Mouse (Mus musculus): ENCODE data around the gene Hsp90ab1. TPM values are rescaled to one million over a fixed set of nuclear protein-coding genes. Genes with fewer than 3 reads are reported as not detected.
A peak's percentile ranks its signal among the peaks of the same experiment; 100 is the strongest.

Hsp90ab1 gene
- polyA plus RNA-seq, 1 experiment from 2014 or later = 1,628 TPM

DNA sequence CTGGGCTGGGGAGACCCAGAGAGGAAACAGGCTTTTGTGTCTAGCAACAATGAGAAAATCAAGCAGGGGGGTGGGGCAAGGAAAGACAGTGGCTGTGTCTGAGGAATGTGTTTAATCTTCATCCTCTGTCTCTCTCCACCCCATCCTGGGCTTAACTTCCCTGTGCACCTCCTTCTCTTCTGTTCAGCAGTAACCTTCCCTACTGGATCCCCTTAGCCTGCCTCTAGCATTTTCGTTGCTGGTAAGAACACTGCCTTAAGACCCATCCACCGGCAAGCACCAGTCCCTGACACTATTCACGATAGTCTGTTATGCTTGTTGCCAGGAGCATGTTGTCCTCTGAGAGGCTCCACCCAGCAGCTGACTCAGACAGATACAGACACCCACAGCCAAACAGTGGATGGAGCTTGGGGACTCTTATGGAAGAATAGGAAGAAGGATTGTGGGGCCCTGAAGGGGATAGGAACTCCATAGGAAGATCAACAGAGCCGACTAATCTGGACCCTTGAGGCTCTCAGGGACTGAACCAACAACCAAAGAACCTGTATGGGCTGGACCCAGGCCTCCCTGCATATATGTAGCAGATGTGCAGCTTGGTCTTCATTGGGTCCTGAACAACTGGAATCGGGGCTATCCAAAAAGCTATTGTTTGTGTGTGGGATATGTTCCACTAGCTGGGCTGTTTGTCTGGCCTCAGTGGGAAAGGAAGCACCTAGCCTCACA lies 37.2 kb upstream of the Hsp90ab1 start:
- H3K36me3 ChIP-seq (ENCODE audit: control insufficient read depth, insufficient read depth, low read length) = no peaks in the 10 kb centered on the region
- DNase-seq (ENCODE audit: low spot score) (no peak), ATAC-seq (replicated peaks; ENCODE audit: low FRiP score, low TSS enrichment, low read depth) (no peak)
- WGBS = 35% methylated on average over 5 of the region's 5 CpGs
- no peaks in the 10 kb centered on the region for H3K9me3 ChIP-seq (ENCODE audit: control insufficient read depth, low read length)
- no peak overlapping the region for H3K27ac ChIP-seq (ENCODE audit: low read depth)
- H3K4me1 ChIP-seq (replicated peaks; ENCODE audit: control insufficient read depth, insufficient read depth, low read length) = no peaks in the 10 kb centered on the region
- no peak overlapping the region for H3K4me3 ChIP-seq (ENCODE audit: low read depth, low read length)
- H3K9ac ChIP-seq (ENCODE audit: low read length) = no peak overlapping the region
- H3K4me2 ChIP-seq (ENCODE audit: low read length) = no peak overlapping the region
- no peaks in the 10 kb centered on the region for H3K27me3 ChIP-seq (replicated peaks; ENCODE audit: control insufficient read depth, insufficient read depth, low read length)

DNA sequence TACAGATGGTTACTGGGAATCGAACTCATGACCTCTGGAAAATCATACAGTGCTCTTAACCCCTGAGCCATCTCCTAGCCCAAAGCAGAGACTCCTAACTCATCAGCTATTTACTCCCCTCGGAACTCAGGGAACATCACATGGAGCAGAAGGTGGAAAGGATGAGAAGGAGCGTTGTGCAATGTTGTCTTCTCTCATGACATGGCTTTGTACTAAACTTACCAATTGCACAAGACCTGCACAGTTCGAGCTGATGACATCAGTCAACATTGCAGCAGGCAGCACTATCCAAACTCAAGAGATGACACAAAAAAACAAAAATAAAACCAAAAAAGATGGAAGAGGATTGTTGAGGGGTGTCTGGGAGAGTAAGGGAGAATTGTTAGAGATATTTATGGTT lies 35.3 kb upstream of the Hsp90ab1 start:
- DNase-seq (ENCODE audit: low spot score) (no peak), ATAC-seq (replicated peaks; ENCODE audit: low FRiP score, low TSS enrichment, low read depth) (no peak)
- no peaks in the 10 kb centered on the region for H3K9me3 ChIP-seq (ENCODE audit: control insufficient read depth, low read length)
- 91% methylated on average over 4 of the region's 4 CpGs for WGBS
- H3K4me2 ChIP-seq (ENCODE audit: low read length) = no peak overlapping the region
- H3K27ac ChIP-seq (ENCODE audit: low read depth) = no peak overlapping the region
- H3K4me3 ChIP-seq (ENCODE audit: low read depth, low read length) = no peak overlapping the region
- no peak overlapping the region for H3K9ac ChIP-seq (ENCODE audit: low read length)
- H3K4me1 ChIP-seq (replicated peaks; ENCODE audit: control insufficient read depth, insufficient read depth, low read length) = no peaks in the 10 kb centered on the region
- no peaks in the 10 kb centered on the region for H3K36me3 ChIP-seq (ENCODE audit: control insufficient read depth, insufficient read depth, low read length)
- H3K27me3 ChIP-seq (replicated peaks; ENCODE audit: control insufficient read depth, insufficient read depth, low read length) = no peaks in the 10 kb centered on the region

DNA sequence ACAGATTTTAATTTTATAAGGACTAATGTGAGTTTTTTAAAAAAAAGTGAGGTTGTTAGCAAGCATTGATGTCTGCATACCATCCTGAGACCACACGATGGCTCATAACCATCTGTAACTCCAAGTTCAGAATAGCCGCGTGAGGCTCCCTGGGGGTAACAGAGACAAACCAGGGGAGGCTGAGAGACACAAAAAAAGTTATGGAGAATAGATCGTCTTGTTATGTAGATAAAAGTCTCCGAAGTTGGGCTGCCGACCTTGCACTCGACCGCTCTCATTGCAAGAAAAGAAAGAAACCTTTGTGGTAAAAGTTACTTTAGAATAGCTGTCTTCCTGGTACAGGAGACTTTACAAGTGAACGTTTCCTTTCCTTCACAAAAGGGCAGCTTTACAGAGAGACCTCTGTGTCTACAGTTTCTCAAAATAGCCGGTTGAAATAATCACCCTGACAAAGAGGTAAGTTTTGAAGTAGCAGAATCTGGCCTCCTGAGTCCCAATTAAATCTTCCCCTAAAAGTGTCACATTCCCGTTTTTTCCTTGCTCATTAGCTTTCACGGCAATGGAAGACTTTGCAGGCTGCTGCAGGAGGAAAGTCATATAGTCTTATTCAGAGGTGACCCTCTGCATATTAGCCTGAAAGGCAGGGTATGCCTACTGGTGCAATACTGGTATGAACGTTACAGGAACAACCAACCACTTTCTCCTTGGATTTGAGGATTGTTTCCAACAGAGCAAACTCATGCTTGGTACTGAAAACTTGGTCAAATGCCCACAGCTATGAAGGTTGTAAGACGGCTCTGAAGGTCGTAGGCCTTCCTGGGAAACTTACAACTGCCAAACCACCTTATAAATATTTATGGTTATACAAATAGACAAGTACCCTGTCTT lies 34.2 kb upstream of the Hsp90ab1 start:
- Histone ChIP-seq H3K4me1 (replicated peaks; ENCODE audit: control insufficient read depth, insufficient read depth, low read length) (peaks cover 1% of the 10 kb centered on the region), H3K4me3 (ENCODE audit: low read depth, low read length) (no peak overlapping the region), H3K27me3 (replicated peaks; ENCODE audit: control insufficient read depth, insufficient read depth, low read length) (no peaks in the 10 kb centered on the region), H3K27ac (ENCODE audit: low read depth) (no peak overlapping the region), H3K9me3 (ENCODE audit: control insufficient read depth, low read length) (no peaks in the 10 kb centered on the region), H3K9ac (ENCODE audit: low read length) (no peak overlapping the region), H3K36me3 (ENCODE audit: control insufficient read depth, insufficient read depth, low read length) (no peaks in the 10 kb centered on the region), H3K4me2 (ENCODE audit: low read length) (no peak overlapping the region)
- WGBS = 74% methylated on average over 15 of the region's 15 CpGs
- no peak for DNase-seq (ENCODE audit: low spot score)
- no peak for ATAC-seq (replicated peaks; ENCODE audit: low FRiP score, low TSS enrichment, low read depth)

DNA sequence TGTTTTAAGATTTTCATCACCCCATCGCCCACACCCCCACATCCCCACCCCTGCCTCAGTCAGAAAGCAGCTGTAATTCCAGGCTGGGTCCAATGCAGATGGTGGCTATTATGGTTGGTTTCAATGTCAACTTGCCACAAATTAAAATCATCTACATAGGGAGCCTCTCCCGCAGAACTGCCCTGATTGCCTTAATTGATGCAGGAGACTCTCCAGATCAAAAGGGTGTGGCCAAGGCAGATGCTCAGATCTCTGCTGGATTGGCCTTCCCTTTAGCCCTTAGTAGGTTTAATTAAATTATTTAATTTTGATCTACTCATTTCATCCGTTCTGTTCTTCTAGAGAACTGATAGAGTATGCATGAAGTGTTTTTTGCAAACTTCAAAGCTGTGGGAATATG lies 29.9 kb upstream of the Hsp90ab1 start:
- Histone ChIP-seq H3K36me3 (ENCODE audit: control insufficient read depth, insufficient read depth, low read length) (no peaks in the 10 kb centered on the region), H3K27me3 (replicated peaks; ENCODE audit: control insufficient read depth, insufficient read depth, low read length) (peaks cover 4% of the 10 kb centered on the region; the same call in 1 of the 2 replicates), H3K4me2 (ENCODE audit: low read length) (no peak overlapping the region), H3K9me3 (ENCODE audit: control insufficient read depth, low read length) (no peaks in the 10 kb centered on the region), H3K4me3 (ENCODE audit: low read depth, low read length) (no peak overlapping the region), H3K9ac (ENCODE audit: low read length) (no peak overlapping the region), H3K4me1 (replicated peaks; ENCODE audit: control insufficient read depth, insufficient read depth, low read length) (peaks cover 24% of the 10 kb centered on the region), H3K27ac (ENCODE audit: low read depth) (no peak overlapping the region)
- ATAC-seq (replicated peaks; ENCODE audit: low FRiP score, low TSS enrichment, low read depth) (no peak), DNase-seq (ENCODE audit: low spot score) (no peak)
- WGBS = 85% methylated on average over 3 of the region's 3 CpGs

DNA sequence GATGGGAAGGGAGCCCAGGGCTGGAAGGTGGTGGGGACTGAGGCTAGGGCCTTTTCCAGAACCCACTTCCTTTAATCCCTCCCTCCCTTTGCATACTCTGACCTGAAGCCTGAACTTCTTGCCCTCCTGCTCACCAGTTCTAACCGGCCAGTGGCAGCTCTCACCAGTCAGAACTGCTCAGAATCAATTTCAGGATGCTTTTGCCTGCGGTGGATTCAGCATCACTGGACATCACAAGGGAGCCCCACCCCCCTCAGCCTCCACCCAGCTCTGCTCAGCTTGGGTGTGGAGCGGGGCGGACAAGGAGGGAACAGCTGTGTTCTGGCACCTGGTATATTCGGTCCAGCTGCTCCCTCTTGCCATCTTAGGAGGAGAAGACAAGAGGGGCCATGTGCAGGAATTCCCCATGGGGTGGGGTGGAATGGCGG lies 28.8 kb upstream of the Hsp90ab1 start, which contains the start of gene Mymx:
Gene Mymx, minus strand, starts transcription at position 226 of the 428 bp plus-strand sequence.
- Histone ChIP-seq H3K27ac (ENCODE audit: low read depth) (no peak within 1 kb of the TSS), H3K9ac (ENCODE audit: low read length) (no peak within 1 kb of the TSS)

DNA sequence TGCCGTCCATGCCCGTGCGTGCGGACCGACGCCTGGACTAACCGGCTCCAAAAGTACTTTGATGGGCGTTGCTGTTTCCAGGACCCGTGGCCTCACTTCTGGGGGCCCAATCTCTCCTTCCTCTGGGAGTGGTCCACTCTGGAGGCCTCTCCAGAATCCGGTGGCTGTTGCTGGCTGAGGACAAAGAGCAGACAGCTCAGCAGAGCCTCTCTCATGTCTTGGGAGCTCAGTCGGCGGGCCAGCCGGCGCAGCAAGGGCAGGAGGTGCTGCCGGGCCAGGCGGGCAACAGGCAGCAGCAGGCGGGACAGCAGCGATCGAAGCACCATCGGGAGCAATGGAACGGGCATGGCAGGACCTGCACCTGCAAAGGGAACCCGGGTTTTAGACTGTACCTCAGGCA lies 28.3 kb upstream of the Hsp90ab1 start:
- ATAC-seq (replicated peaks; ENCODE audit: low FRiP score, low TSS enrichment, low read depth) = no peak
- Histone ChIP-seq H3K9me3 (ENCODE audit: control insufficient read depth, low read length) (no peaks in the 10 kb centered on the region), H3K9ac (ENCODE audit: low read length) (no peak overlapping the region), H3K36me3 (ENCODE audit: control insufficient read depth, insufficient read depth, low read length) (no peaks in the 10 kb centered on the region), H3K4me2 (ENCODE audit: low read length) (peak overlapping the region; percentile 3; the same call in 1 of the 2 replicates), H3K4me1 (replicated peaks; ENCODE audit: control insufficient read depth, insufficient read depth, low read length) (peaks cover 34% of the 10 kb centered on the region), H3K4me3 (ENCODE audit: low read depth, low read length) (no peak overlapping the region), H3K27ac (ENCODE audit: low read depth) (no peak overlapping the region), H3K27me3 (replicated peaks; ENCODE audit: control insufficient read depth, insufficient read depth, low read length) (peaks cover 4% of the 10 kb centered on the region; the same call in 1 of the 2 replicates)
- DNase-seq (ENCODE audit: low spot score) = peak; percentile 56
- 17% methylated on average over 22 of the region's 22 CpGs for WGBS

More for the DNA sequence above, 28.8 kb upstream of the Hsp90ab1 start, which contains the start of gene Mymx:
- Histone ChIP-seq H3K4me2 (ENCODE audit: low read length) (peak within 1 kb of the TSS; percentile 3; the same call in 1 of the 2 replicates), H3K36me3 (ENCODE audit: control insufficient read depth, insufficient read depth, low read length) (no peaks in the 10 kb centered on the region), H3K27me3 (replicated peaks; ENCODE audit: control insufficient read depth, insufficient read depth, low read length) (peaks cover 4% of the 10 kb centered on the region; the same call in 1 of the 2 replicates), H3K4me3 (ENCODE audit: low read depth, low read length) (no peak within 1 kb of the TSS), H3K9me3 (ENCODE audit: control insufficient read depth, low read length) (no peaks in the 10 kb centered on the region), H3K4me1 (replicated peaks; ENCODE audit: control insufficient read depth, insufficient read depth, low read length) (peaks cover 28% of the 10 kb centered on the region)
- WGBS = 35% methylated on average over 6 of the region's 6 CpGs
- DNase-seq (ENCODE audit: low spot score) = no peak
- no peak for ATAC-seq (replicated peaks; ENCODE audit: low FRiP score, low TSS enrichment, low read depth)

DNA sequence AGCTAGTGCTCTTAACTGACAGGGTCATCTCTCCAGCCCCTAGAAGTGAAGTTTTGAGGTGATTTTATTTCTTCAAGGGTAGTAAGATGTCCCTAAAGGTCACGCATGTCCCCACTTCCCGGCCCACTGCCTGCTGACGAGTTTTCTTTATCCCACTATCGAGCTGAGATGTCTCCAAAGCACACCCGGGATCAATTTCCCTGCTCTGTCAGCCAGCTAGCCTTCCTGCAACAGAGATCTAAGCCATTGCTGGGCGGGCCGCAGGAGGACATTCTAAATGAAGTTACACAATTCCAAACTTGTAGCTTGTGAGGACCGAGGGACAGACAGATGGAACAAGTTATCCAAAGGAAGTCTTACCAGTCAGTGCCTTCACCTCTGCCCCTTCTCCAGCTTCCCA lies 27.2 kb upstream of the Hsp90ab1 start:
- no peak overlapping the region for H3K9ac ChIP-seq (ENCODE audit: low read length)
- no peak for ATAC-seq (replicated peaks; ENCODE audit: low FRiP score, low TSS enrichment, low read depth)
- peaks cover 42% of the 10 kb centered on the region for H3K4me1 ChIP-seq (replicated peaks; ENCODE audit: control insufficient read depth, insufficient read depth, low read length)
- no peak overlapping the region for H3K4me2 ChIP-seq (ENCODE audit: low read length)
- peaks cover 4% of the 10 kb centered on the region; the same call in 1 of the 2 replicates for H3K27me3 ChIP-seq (replicated peaks; ENCODE audit: control insufficient read depth, insufficient read depth, low read length)
- H3K27ac ChIP-seq (ENCODE audit: low read depth) = no peak overlapping the region
- no peaks in the 10 kb centered on the region for H3K36me3 ChIP-seq (ENCODE audit: control insufficient read depth, insufficient read depth, low read length)
- no peaks in the 10 kb centered on the region for H3K9me3 ChIP-seq (ENCODE audit: control insufficient read depth, low read length)
- no peak overlapping the region for H3K4me3 ChIP-seq (ENCODE audit: low read depth, low read length)
- 71% methylated on average over 8 of the region's 8 CpGs for WGBS
- no peak for DNase-seq (ENCODE audit: low spot score)

DNA sequence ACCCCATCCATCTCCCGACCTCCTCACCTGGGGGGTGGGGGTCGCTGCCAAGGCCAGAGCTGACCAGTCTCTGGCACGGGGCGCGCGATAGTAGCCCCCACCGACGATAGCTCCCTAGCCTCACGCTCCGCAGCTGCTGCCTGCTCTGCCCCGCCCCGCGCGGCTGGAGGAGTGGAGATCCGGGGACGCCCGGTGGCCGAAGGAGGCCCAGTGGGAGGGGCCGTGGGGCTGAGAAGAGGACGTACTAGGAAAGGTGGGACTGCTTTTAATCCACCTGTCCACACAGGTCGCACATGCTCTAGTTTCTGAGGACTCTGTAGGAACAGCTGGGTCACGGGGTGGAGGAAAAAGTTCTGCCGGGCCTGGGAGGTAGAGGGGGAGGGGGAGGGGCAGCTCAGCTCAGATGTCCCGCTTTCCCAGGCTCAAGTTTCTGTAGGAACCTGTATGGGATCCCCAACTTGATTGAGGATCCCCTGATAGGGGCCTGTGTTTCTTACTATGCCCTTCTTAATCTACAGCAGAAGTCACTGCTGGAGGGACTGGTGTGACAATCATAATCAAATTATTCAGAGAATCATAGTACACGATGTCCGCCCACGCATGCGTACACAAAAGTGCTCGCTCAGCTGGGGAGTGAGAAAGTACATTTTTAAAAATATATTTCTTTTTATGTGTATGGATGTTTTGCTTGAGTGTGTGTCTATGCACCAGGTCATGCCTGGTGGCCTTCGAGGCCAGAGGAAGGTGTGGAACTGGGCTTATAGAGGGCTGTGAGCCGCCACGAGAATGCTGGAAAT lies 26.6 kb upstream of the Hsp90ab1 start, which contains the start of gene Slc29a1:
Gene Slc29a1, minus strand, starts transcription at position 161 of the 797 bp plus-strand sequence.
- ATAC-seq (replicated peaks; ENCODE audit: low FRiP score, low TSS enrichment, low read depth) (peak; percentile 56), DNase-seq (ENCODE audit: low spot score) (peak; percentile 77)
- no peaks in the 10 kb centered on the region for H3K9me3 ChIP-seq (ENCODE audit: control insufficient read depth, low read length)
- H3K9ac ChIP-seq (ENCODE audit: low read length) = peak within 1 kb of the TSS; percentile 29; the same call in 1 of the 2 replicates
- 19% methylated on average over 32 of the region's 32 CpGs for WGBS
- peaks cover 48% of the 10 kb centered on the region for H3K4me1 ChIP-seq (replicated peaks; ENCODE audit: control insufficient read depth, insufficient read depth, low read length)
- peak within 1 kb of the TSS; percentile 61 for H3K4me2 ChIP-seq (ENCODE audit: low read length)
- no peaks in the 10 kb centered on the region for H3K36me3 ChIP-seq (ENCODE audit: control insufficient read depth, insufficient read depth, low read length)
- H3K27ac ChIP-seq (ENCODE audit: low read depth) = no peak within 1 kb of the TSS; the same call in 1 of the 2 replicates
- peaks cover 4% of the 10 kb centered on the region; the same call in 1 of the 2 replicates for H3K27me3 ChIP-seq (replicated peaks; ENCODE audit: control insufficient read depth, insufficient read depth, low read length)
- peak within 1 kb of the TSS; percentile 23 for H3K4me3 ChIP-seq (ENCODE audit: low read depth, low read length)
